Mouse (Mus musculus): ENCODE measurements around the gene Reln. TPM values are rescaled to one million over a fixed set of nuclear protein-coding genes. Genes with fewer than 3 reads are reported as not detected.

Reln gene
- polyA plus RNA-seq, 1 experiment, result 45.6 TPM

- Histone ChIP-seq H3K4me1 (ENCODE audit: control insufficient read depth, insufficient read depth, low read length) (no peaks in the 10 kb centered on the region), H3K27ac (ENCODE audit: insufficient read depth, low read length) (no peak overlapping the region), H3K4me3 (ENCODE audit: insufficient read depth, low read length) (no peak overlapping the region)
- TF ChIP-seq POLR2A (IDR thresholded peaks at IDR 0.05; ENCODE audit: extremely low read depth, insufficient read depth, low read length), result no peak
- TF ChIP-seq CTCF (IDR thresholded peaks at IDR 0.05; ENCODE audit: extremely low read depth, insufficient read depth, low read length), result no peak
Measured at GRCm38 (mm10) chr5:21914776-21915175, 429.7 kb downstream of the Reln start.

GRCm38 (mm10) chr5:21912835-21913530 is 431.5 kb downstream of the Reln start:
- Histone ChIP-seq H3K4me3 (ENCODE audit: insufficient read depth, low read length) (no peak overlapping the region), H3K4me1 (ENCODE audit: control insufficient read depth, insufficient read depth, low read length) (no peaks in the 10 kb centered on the region), H3K27ac (ENCODE audit: insufficient read depth, low read length) (no peak overlapping the region)
- TF ChIP-seq POLR2A (IDR thresholded peaks at IDR 0.05; ENCODE audit: extremely low read depth, insufficient read depth, low read length) (no peak), CTCF (IDR thresholded peaks at IDR 0.05; ENCODE audit: extremely low read depth, insufficient read depth, low read length) (no peak)

DNA sequence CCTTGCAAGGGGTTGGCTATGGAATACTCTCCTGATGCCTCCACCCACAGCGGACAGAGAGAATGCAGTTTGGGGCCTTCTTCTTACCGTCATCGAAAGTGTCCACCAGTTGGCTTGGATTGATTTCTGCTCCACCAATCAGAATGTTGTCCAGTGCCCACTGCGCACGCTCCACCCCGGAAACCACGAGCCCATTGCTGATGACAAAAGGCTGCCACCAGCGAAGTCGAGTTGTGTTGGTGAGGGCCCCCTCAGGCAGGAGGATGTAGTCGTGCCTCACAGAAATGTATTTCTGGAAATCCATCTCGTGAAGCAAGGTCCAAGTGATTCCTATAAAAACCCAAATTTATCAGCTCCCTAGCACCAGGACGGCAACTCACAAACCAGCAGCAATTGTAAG is 433.8 kb downstream of the Reln start:
- TF ChIP-seq POLR2A (IDR thresholded peaks at IDR 0.05; ENCODE audit: extremely low read depth, insufficient read depth, low read length) (no peak), CTCF (IDR thresholded peaks at IDR 0.05; ENCODE audit: extremely low read depth, insufficient read depth, low read length) (no peak)
- Histone ChIP-seq H3K4me3 (ENCODE audit: insufficient read depth, low read length) (no peak overlapping the region), H3K27ac (ENCODE audit: insufficient read depth, low read length) (no peak overlapping the region), H3K4me1 (ENCODE audit: control insufficient read depth, insufficient read depth, low read length) (no peaks in the 10 kb centered on the region)

- Histone ChIP-seq H3K4me1 (ENCODE audit: control insufficient read depth, insufficient read depth, low read length) (no peaks in the 10 kb centered on the region), H3K27ac (ENCODE audit: insufficient read depth, low read length) (no peak overlapping the region), H3K4me3 (ENCODE audit: insufficient read depth, low read length) (no peak overlapping the region)
- no peak for TF ChIP-seq CTCF (IDR thresholded peaks at IDR 0.05; ENCODE audit: extremely low read depth, insufficient read depth, low read length)
- TF ChIP-seq POLR2A (IDR thresholded peaks at IDR 0.05; ENCODE audit: extremely low read depth, insufficient read depth, low read length), result no peak
Measured at GRCm38 (mm10) chr5:21909713-21910112, 434.8 kb downstream of the Reln start.

DNA sequence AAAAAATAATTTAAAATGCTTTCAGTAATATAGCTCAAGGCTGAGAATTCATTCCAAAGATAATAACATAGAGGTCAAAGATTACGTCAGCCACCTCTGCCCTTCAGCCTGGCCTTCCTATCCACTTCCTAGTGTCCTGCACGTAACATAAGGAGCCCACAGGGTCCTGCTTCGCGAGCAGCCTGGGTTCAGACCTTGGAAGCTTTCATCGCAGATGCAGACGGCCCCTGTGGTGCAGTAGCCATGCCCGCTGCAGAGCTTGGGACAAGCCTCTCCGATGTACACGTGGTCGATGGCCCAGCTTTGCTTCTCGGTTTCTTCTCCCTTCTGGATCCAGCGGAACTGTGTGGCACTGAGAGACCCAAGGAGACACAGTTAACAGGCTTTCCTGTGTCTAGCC is 443.1 kb downstream of the Reln start:
- TF ChIP-seq CTCF (IDR thresholded peaks at IDR 0.05; ENCODE audit: extremely low read depth, insufficient read depth, low read length), result no peak
- no peak for TF ChIP-seq POLR2A (IDR thresholded peaks at IDR 0.05; ENCODE audit: extremely low read depth, insufficient read depth, low read length)
- H3K4me3 ChIP-seq (ENCODE audit: insufficient read depth, low read length), result no peak overlapping the region
- no peaks in the 10 kb centered on the region for H3K4me1 ChIP-seq (ENCODE audit: control insufficient read depth, insufficient read depth, low read length)
- no peak overlapping the region for H3K27ac ChIP-seq (ENCODE audit: insufficient read depth, low read length)

DNA sequence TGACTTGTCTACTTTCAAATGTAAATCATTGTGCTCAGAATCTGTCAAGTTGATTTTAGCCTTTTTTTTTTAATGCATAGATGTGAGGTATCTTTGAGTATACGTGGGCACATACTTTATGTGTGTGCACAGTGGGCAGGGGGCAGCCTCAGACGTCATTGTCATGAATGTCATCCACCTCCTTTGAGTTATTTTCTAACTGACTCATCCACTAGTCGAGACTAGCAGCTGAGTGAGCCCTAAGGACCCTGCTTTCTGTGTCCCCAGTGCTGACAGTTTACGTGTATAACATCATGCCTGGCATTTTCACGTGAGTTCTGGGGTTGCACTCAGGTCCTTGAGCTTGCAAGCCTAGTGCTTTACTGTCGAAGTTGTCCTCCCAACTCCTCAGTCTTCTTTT is 443.6 kb downstream of the Reln start:
- Histone ChIP-seq H3K4me3 (ENCODE audit: insufficient read depth, low read length) (no peak overlapping the region), H3K4me1 (ENCODE audit: control insufficient read depth, insufficient read depth, low read length) (no peaks in the 10 kb centered on the region), H3K27ac (ENCODE audit: insufficient read depth, low read length) (no peak overlapping the region)
- TF ChIP-seq POLR2A (IDR thresholded peaks at IDR 0.05; ENCODE audit: extremely low read depth, insufficient read depth, low read length) (no peak), CTCF (IDR thresholded peaks at IDR 0.05; ENCODE audit: extremely low read depth, insufficient read depth, low read length) (no peak)

DNA sequence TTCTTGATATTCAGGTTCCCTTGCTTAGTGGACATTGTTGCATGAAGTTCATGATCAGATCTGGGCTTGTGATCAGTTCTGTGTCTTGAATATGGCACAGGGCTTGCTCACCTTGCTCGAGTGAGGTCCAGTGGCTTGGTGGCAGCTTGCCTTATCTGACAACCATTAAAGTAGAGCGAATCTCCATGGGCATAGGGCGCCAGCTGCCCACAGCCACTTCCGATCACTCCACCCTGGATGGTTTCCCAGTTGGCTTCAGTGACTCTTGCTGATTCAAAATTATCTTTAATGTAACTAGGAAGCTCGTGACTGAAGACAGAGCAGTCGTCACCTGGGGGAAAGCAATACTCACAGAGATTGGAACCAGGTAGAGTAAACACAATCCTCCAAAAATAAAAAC is 445.6 kb downstream of the Reln start:
- no peak for TF ChIP-seq POLR2A (IDR thresholded peaks at IDR 0.05; ENCODE audit: extremely low read depth, insufficient read depth, low read length)
- TF ChIP-seq CTCF (IDR thresholded peaks at IDR 0.05; ENCODE audit: extremely low read depth, insufficient read depth, low read length), result no peak
- no peak overlapping the region for H3K27ac ChIP-seq (ENCODE audit: insufficient read depth, low read length)
- no peaks in the 10 kb centered on the region for H3K4me1 ChIP-seq (ENCODE audit: control insufficient read depth, insufficient read depth, low read length)
- H3K4me3 ChIP-seq (ENCODE audit: insufficient read depth, low read length), result no peak overlapping the region

- TF ChIP-seq POLR2A (IDR thresholded peaks at IDR 0.05; ENCODE audit: extremely low read depth, insufficient read depth, low read length) (no peak), CTCF (IDR thresholded peaks at IDR 0.05; ENCODE audit: extremely low read depth, insufficient read depth, low read length) (no peak)
- Histone ChIP-seq H3K27ac (ENCODE audit: insufficient read depth, low read length) (no peak overlapping the region), H3K4me3 (ENCODE audit: insufficient read depth, low read length) (no peak overlapping the region), H3K4me1 (ENCODE audit: control insufficient read depth, insufficient read depth, low read length) (no peaks in the 10 kb centered on the region)
Measured at GRCm38 (mm10) chr5:21896586-21896985, 447.9 kb downstream of the Reln start.

GRCm38 (mm10) chr5:21894168-21894567 is 450.3 kb downstream of the Reln start:
- Histone ChIP-seq H3K27ac (ENCODE audit: insufficient read depth, low read length) (no peak overlapping the region), H3K4me3 (ENCODE audit: insufficient read depth, low read length) (no peak overlapping the region), H3K4me1 (ENCODE audit: control insufficient read depth, insufficient read depth, low read length) (no peaks in the 10 kb centered on the region)
- no peak for TF ChIP-seq CTCF (IDR thresholded peaks at IDR 0.05; ENCODE audit: extremely low read depth, insufficient read depth, low read length)
- TF ChIP-seq POLR2A (IDR thresholded peaks at IDR 0.05; ENCODE audit: extremely low read depth, insufficient read depth, low read length), result no peak

GRCm38 (mm10) chr5:21866750-21867149 is 477.8 kb downstream of the Reln start:
- no peak overlapping the region for H3K4me3 ChIP-seq (ENCODE audit: insufficient read depth, low read length)
- TF ChIP-seq POLR2A (IDR thresholded peaks at IDR 0.05; ENCODE audit: extremely low read depth, insufficient read depth, low read length), result no peak
- no peak for TF ChIP-seq CTCF (IDR thresholded peaks at IDR 0.05; ENCODE audit: extremely low read depth, insufficient read depth, low read length)
- no peak overlapping the region for H3K27ac ChIP-seq (ENCODE audit: insufficient read depth, low read length)
- H3K4me1 ChIP-seq (ENCODE audit: control insufficient read depth, insufficient read depth, low read length), result no peaks in the 10 kb centered on the region
